Mouse (Mus musculus) lung, postnatal 4 days (tissue): Measurements from ENCODE around the gene Tppp3.

Experiments used
- DNase-seq, 2 experiments: peaks; one replicate each; pipeline ENCODE4 v3.0.0; 2021

Tppp3 gene

DNA sequence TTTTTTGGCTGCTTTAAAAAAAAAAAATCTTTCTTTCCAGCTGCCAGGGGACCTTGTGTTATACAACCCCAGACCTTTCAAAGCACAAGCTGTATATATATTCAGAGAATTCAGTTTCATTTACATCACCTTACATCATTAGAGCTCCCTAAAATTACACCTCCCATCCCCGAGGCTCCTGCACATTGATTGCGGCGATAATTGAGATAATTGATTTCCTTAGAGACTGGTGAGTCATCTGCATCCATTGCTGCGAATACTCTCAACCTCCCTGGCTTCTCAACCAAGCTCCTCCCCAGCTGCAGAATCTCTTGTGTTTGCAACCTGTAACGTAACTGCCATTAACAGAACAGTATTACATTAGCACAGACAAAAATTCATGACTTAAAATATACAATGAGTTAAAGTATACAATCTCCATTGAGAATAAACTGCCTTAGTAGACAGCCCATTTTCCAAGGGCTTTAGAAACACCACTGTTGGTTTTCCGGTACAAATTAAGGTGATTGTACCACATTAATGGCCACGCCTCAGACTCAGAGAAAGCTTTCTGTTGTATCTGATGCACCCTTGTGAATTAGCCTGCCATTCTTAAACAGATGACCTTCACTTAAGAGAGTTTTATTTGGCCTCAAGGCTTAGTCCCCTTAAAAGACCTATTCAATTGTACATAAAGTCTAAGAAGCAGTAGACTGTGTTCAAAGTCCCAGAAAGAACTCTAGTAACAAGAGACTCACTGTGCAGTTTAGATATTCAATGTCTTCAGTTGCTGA lies 39.4 kb downstream of the Tppp3 start:
- no peak for DNase-seq

DNA sequence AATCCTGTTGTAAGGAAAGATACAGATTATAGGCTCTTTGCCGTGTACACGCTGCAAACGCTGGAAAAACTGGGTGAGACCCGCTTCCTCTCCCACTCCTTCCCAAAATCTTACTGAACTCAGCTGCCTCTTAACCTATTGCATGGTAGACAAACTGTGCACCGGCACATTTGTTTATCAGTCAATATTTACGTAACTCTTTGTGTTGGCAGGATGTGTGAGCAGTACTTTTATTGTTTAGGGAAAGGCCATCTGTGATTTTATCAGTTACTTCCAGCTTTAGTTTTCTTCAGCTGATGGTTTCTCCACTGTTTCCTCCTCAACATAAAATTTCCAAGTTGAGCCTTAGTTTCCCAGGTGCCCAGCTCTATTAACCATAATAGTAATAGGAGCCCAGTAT lies 44.4 kb downstream of the Tppp3 start:
- no peak for DNase-seq

DNA sequence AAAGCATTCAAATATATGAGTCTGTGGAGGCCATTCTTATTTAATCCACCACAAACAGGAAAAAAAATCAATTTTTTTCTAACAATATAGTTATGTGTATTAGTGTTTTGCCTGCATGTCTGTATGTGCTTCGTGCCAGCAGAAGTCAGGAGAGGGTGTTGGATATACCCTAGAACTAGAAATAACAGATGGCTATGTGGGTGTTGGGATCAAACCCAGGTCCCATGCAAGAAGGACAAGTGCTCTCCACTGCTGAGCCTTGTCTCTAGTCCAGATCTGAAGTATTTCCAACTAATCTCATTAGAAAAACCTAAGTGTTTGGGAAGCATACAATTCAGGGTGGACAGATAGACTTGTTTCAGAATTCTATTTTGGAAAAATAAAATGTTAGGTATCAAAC lies 49.3 kb downstream of the Tppp3 start:
- no peak for DNase-seq

DNA sequence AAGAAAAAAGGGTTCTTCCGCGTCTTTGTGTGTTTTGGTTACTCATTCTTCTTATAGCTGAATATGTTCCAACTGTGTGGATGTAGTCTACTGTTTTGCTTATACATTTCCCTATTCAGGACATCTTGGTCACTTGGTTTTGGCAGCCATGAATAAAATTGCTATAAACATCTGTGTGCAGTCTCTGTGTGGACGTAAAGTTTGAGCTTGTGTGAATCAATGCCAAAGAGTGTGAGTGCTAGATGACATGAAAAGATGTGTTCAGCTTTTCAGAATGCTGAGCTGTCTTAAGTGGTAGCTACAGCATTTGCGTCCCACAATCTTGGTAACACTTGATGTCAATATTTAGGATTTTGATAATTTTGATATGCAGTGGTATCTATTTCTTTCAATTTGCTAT lies 51.5 kb downstream of the Tppp3 start:
- no peak for DNase-seq

DNA sequence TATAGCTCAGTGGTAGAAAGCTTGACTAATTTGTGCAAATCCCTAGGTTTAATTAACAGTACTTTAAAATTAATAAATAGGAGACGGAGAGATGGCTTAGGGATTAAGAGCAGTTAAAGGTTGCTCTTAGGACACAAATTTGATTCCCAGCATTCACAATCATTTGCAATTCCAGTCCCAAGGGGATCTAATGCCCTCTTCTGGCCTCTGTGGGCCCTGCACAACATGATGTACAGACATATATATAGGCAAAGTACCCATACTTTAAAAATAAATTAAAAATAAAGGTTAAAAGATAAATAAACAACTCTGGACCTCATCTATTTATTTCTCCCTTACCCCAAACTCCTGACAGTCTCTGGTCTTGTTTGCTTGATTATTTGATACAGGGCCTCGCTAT lies 52.3 kb downstream of the Tppp3 start:
- DNase-seq, result no peak
